Mouse (Mus musculus) kidney, embryonic 14.5 days (tissue): ENCODE measurements around the gene Epn3. TPM values are rescaled to one million over a fixed set of nuclear protein-coding genes. Genes with fewer than 3 reads are reported as not detected.

ENCODE experiments used
- ATAC-seq: fragments of 200-750 bp; cut with Nextera tagmentation; 2 replicates; pipeline ENCODE4 v1.8.0; 2017; ENCODE audit warnings: moderate number of reproducible peaks, mild to moderate bottlenecking, moderate TSS enrichment, moderate library complexity; ENCODE audit not compliant: low FRiP score, low TSS enrichment
- H3K27ac ChIP-seq: fragments of 300-500 bp; sonication (generic); 2 replicates; pipeline ENCODE4 v1.5.1; 2014; ENCODE audit warnings: low read depth, mild to moderate bottlenecking, low read length, moderate library complexity, mixed read lengths
- H3K27me3 ChIP-seq: fragments of 300-500 bp; sonication (generic); 2 replicates; pipeline ENCODE4 v1.6.1; 2014; ENCODE audit warnings: mild to moderate bottlenecking, low read length; ENCODE audit not compliant: control insufficient read depth, insufficient read depth
- H3K36me3 ChIP-seq: fragments of 300-500 bp; sonication (generic); 2 replicates; pipeline ENCODE4 v1.6.1; 2014; ENCODE audit warnings: low read length, mixed read lengths; ENCODE audit not compliant: control insufficient read depth, insufficient read depth
- H3K4me1 ChIP-seq: fragments of 300-500 bp; sonication (generic); 2 replicates; pipeline ENCODE4 v1.6.1; 2014; ENCODE audit warnings: low read length, mixed read lengths; ENCODE audit not compliant: control insufficient read depth, insufficient read depth
- H3K4me2 ChIP-seq: fragments of 300-500 bp; sonication (generic); replicated peaks from 2 replicates; pipeline ENCODE4 v1.6.1; 2014; ENCODE audit warnings: low read depth, mild to moderate bottlenecking, low read length
- H3K4me3 ChIP-seq: fragments of 300-500 bp; sonication (generic); 2 replicates; pipeline ENCODE4 v1.5.1; 2014; ENCODE audit warnings: mild to moderate bottlenecking, low read length
- H3K9ac ChIP-seq: fragments of 300-500 bp; sonication (generic); 2 replicates; pipeline ENCODE4 v1.6.1; 2014; ENCODE audit warnings: low read depth, mild to moderate bottlenecking, low read length, moderate library complexity
- H3K9me3 ChIP-seq: fragments of 300-500 bp; sonication (generic); 2 replicates; pipeline ENCODE4 v1.6.1; 2016; ENCODE audit warnings: low read length; ENCODE audit not compliant: control insufficient read depth
- WGBS: fragments of 180-500 bp; shearing (Covaris S2); extraction: QIAGEN DNeasy Blood & Tissue Kit; methylation state at CpG from one replicate; pipeline ENCODE4 v1.1.7; 2014; 5-methylcytosine and 5-hydroxymethylcytosine counted together
- polyA plus RNA-seq: library from polyadenylated mRNA; unstranded; fragments of >200 nt; fragmentation: Nextera tagmentation; extraction: Ambion mirVana; gene quantifications from 2 replicates; pipeline ENCODE4 v1.2.1, GENCODE M21; 2014

Epn3 gene
- polyA plus RNA-seq, 1 experiment from 2014 or later: 16.4 TPM

- WGBS: 73% methylated on average over 10 of the region's 10 CpGs
- Histone ChIP-seq H3K4me1 (0 out of 2 replicates have a peak, but pooled peaks cover 7% of the 10 kb centered on the region), H3K9me3 (peaks cover 2% of the 10 kb centered on the region; the same call in 1 of the 2 replicates), H3K9ac (no peak overlapping the region), H3K27me3 (no peaks in the 10 kb centered on the region; the same call in 1 of the 2 replicates), H3K4me2 (no peak overlapping the region), H3K27ac (no peak overlapping the region), H3K36me3 (no peaks in the 10 kb centered on the region), H3K4me3 (no peak overlapping the region)
- no peak for ATAC-seq
Observed at GRCm38 (mm10) chr11:94508976-94509375, 9.2 kb upstream of the Epn3 start.

GRCm38 (mm10) chr11:94501482-94501881 lies 1.7 kb upstream of the Epn3 start:
- Histone ChIP-seq H3K27ac (no peak overlapping the region), H3K9me3 (no peaks in the 10 kb centered on the region), H3K36me3 (no peaks in the 10 kb centered on the region), H3K4me3 (no peak overlapping the region), H3K9ac (no peak overlapping the region), H3K27me3 (no peaks in the 10 kb centered on the region), H3K4me1 (peaks cover 38% of the 10 kb centered on the region), H3K4me2 (no peak overlapping the region)
- ATAC-seq: no peak
- 90% methylated on average over 8 of the region's 8 CpGs for WGBS

GRCm38 (mm10) chr11:94500362-94500761 lies 588 bp upstream of the Epn3 start:
- peak overlapping the region; percentile 79; the same call in 1 of the 2 replicates for H3K27ac ChIP-seq
- H3K4me1 ChIP-seq: peaks cover 39% of the 10 kb centered on the region
- peak overlapping the region; percentile 59 for H3K4me2 ChIP-seq
- H3K27me3 ChIP-seq: no peaks in the 10 kb centered on the region
- peak overlapping the region; percentile 56; the same call in 1 of the 2 replicates for H3K9ac ChIP-seq
- H3K9me3 ChIP-seq: no peaks in the 10 kb centered on the region
- 0 out of 2 replicates have a peak, but pooled peaks have one; percentile 8 for ATAC-seq
- peak overlapping the region; percentile 39 for H3K4me3 ChIP-seq
- no peaks in the 10 kb centered on the region for H3K36me3 ChIP-seq
- 18% methylated on average over 8 of the region's 8 CpGs for WGBS

DNA sequence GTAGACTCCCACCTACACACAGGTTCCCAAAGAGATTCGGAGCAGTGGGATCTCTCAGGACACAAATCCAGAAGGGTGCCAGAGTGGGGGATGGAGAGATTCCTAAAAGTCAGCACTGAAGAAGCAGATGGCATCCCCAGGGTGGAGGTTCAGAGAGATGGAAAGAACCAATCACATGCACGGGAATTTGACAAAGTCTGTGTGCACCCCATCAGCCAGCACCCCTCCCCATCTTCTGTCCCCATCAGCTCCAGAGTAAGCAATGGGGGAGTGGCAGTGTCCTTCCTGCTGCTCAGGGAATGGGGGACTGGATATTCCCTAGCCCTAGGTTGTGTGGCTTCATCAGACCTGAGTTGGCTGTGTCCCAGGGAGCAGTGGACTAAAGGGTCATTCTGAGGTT lies 739 bp downstream of the Epn3 start:
- Histone ChIP-seq H3K4me3 (peak overlapping the region; percentile 39), H3K27me3 (no peaks in the 10 kb centered on the region), H3K36me3 (no peaks in the 10 kb centered on the region), H3K4me1 (peaks cover 39% of the 10 kb centered on the region), H3K27ac (peak overlapping the region; percentile 79; the same call in 1 of the 2 replicates), H3K4me2 (peak overlapping the region; percentile 59), H3K9me3 (no peaks in the 10 kb centered on the region), H3K9ac (peak overlapping the region; percentile 56; the same call in 1 of the 2 replicates)
- ATAC-seq: peak; percentile 53
- WGBS: 4% methylated on average over 2 of the region's 2 CpGs

DNA sequence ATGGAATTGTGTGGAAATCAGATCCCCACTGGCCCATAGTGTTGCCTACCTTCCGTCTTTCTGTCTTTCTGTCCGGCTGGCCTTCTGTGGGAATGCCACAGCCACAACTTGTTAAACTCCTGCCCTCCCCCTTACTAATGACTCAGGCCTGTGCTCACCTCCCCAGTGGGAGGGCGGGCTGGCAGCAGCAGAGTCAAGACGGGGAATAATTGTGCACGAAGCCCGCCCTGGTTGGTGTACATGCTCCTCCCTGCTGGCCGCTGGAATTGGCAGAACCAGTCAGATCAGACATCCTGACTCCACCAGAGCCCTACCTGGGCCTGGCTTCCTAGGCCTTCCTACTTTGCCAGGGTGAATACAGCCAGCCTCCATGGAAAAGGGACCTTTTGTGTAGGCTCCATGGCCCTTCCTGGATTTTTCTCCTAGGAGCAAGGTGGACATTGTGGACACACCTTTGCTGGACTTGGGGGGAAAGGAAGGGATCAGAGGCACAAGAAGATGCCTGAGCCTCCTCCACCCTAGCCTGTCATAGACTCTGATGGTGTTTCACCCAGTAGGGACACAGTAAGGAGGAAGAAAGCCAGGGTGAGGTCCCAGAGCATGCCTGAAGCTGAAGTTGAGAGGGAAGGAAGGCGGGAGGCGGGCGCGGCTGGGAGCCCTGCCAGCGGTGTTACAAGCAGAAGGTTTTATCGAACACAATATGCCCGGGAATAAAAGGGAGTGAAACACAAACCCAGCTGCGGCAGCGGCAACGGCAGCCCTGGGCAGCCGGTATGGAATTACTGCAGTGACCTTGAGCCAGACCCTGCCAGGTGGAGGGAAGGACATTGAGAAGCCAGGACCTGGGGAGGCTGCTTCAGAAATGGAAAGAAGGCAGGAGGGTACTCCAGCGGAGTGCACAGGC lies 1.4 kb downstream of the Epn3 start:
- H3K4me2 ChIP-seq: peak overlapping the region; percentile 59
- H3K9ac ChIP-seq: peak overlapping the region; percentile 56
- H3K4me1 ChIP-seq: peaks cover 39% of the 10 kb centered on the region
- peak; percentile 10; the same call in 1 of the 2 replicates for ATAC-seq
- no peaks in the 10 kb centered on the region for H3K9me3 ChIP-seq
- peak overlapping the region; percentile 39 for H3K4me3 ChIP-seq
- no peaks in the 10 kb centered on the region for H3K27me3 ChIP-seq
- H3K36me3 ChIP-seq: no peaks in the 10 kb centered on the region
- H3K27ac ChIP-seq: peak overlapping the region; percentile 79
- 15% methylated on average over 19 of the region's 19 CpGs for WGBS

- 83% methylated on average over 3 of the region's 3 CpGs for WGBS
- no peaks in the 10 kb centered on the region for H3K9me3 ChIP-seq
- no peak overlapping the region for H3K4me3 ChIP-seq
- H3K36me3 ChIP-seq: no peaks in the 10 kb centered on the region
- no peak for ATAC-seq
- H3K4me1 ChIP-seq: peaks cover 40% of the 10 kb centered on the region
- H3K9ac ChIP-seq: no peak overlapping the region
- H3K27me3 ChIP-seq: no peaks in the 10 kb centered on the region; the same call in 1 of the 2 replicates
- no peak overlapping the region for H3K27ac ChIP-seq
- H3K4me2 ChIP-seq: no peak overlapping the region
Observed at GRCm38 (mm10) chr11:94495415-94495814, 4.4 kb downstream of the Epn3 start.

- WGBS: 73% methylated on average over 7 of the region's 7 CpGs
- no peaks in the 10 kb centered on the region for H3K36me3 ChIP-seq
- ATAC-seq: no peak
- no peak overlapping the region for H3K9ac ChIP-seq
- H3K4me2 ChIP-seq: peak overlapping the region; percentile 83
- H3K4me1 ChIP-seq: 0 out of 2 replicates have a peak, but pooled peaks cover 6% of the 10 kb centered on the region
- H3K27me3 ChIP-seq: no peaks in the 10 kb centered on the region; the same call in 1 of the 2 replicates
- no peak overlapping the region for H3K4me3 ChIP-seq
- H3K9me3 ChIP-seq: no peaks in the 10 kb centered on the region
- no peak overlapping the region for H3K27ac ChIP-seq
Observed at GRCm38 (mm10) chr11:94491749-94492099, 8.1 kb downstream of the Epn3 start.

DNA sequence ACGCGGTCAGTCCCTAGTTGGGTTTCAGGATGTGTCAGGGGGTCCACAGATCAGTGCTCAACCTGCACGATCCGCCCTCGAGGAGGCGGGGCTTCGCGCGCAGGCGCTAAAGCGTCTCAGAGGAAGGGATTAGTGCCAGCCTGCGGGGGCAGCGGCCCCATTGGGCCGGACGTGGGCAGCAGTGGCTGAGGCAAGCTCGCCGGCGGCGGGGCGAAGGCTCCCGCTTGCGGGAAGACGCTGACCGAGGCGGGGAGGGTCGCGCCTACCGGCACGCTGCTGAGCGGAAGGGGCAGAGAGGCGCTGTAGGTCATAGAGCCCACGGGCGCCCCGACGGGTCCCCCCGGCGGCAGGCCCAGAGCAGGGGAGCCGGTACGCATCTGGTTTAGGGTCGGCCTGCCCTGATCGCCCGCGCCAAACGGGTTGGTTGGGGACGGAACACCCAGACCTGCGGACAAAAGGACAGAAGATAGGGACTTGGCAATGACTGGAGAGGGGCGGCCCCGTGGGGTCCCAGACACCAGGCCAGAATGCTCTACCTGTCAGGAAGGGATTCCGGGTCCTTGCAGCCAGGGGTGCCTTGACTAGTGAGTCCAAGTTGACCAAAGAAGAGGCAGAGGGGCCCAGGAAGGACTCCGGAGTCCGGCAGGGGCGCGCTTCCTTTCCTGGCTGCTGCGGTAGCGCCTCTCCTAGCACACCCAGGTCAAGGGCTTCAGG lies 8.6 kb downstream of the Epn3 start:
- Histone ChIP-seq H3K36me3 (no peaks in the 10 kb centered on the region), H3K4me1 (0 out of 2 replicates have a peak, but pooled peaks cover 3% of the 10 kb centered on the region), H3K4me3 (peak overlapping the region; percentile 44), H3K9ac (peak overlapping the region; percentile 60), H3K27me3 (no peaks in the 10 kb centered on the region; the same call in 1 of the 2 replicates), H3K4me2 (peak overlapping the region; percentile 83), H3K27ac (no peak overlapping the region), H3K9me3 (no peaks in the 10 kb centered on the region)
- 6% methylated on average over 51 of the region's 55 CpGs for WGBS
- peak; percentile 36; the same call in 1 of the 2 replicates for ATAC-seq
